Mouse (Mus musculus) thymus, adult 2 months (tissue): ENCODE results near the gene Nanp.

Experiments used
- CTCF ChIP-seq: fragments of 200-500 bp; IDR thresholded peaks from 2 replicates; pipeline ENCODE4 v1.5.1; 2012; ENCODE audit warnings: mild to moderate bottlenecking, control low read depth, low read length, moderate library complexity, borderline replicate concordance; ENCODE audit not compliant: control insufficient read depth, poor library complexity, insufficient read depth; ENCODE audit errors: extremely low read depth
- POLR2A ChIP-seq: fragments of 200-500 bp; IDR thresholded peaks from 2 replicates; pipeline ENCODE4 v1.6.1; 2012; ENCODE audit warnings: mild to moderate bottlenecking, low read length, control low read depth, moderate library complexity; ENCODE audit not compliant: control insufficient read depth, poor library complexity, insufficient read depth; ENCODE audit errors: extremely low read depth

DNA sequence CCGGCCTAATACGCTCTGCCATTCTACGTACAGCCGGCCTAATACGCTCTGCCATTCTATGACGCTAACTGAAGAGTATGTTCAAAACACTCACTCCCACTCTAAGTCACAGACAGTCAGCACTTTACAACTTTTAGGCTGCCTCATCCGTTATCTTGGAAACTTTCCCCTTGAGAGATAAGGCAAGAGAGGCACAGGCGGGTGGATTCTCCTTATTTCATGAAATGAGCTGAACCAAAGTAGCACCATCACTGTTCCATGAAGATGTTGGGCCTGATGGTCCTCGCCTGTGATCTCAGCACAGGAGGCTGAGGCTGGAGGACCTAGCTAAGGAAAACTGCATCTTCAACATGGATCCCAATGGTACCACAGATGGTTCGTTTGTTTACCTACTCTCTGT lies 34.8 kb downstream of the Nanp start:
- TF ChIP-seq CTCF: no peak
- no peak for TF ChIP-seq POLR2A
